Mouse (Mus musculus): ENCODE data around the gene Kcnh1.

Kcnh1 gene

GRCm38 (mm10) chr1:192531490-192532146, 341.0 kb downstream of the Kcnh1 start:
- DNase-seq (ENCODE audit: low spot score), result no peak

GRCm38 (mm10) chr1:192532212-192532611, 341.6 kb downstream of the Kcnh1 start:
- DNase-seq (ENCODE audit: low spot score), result no peak

DNA sequence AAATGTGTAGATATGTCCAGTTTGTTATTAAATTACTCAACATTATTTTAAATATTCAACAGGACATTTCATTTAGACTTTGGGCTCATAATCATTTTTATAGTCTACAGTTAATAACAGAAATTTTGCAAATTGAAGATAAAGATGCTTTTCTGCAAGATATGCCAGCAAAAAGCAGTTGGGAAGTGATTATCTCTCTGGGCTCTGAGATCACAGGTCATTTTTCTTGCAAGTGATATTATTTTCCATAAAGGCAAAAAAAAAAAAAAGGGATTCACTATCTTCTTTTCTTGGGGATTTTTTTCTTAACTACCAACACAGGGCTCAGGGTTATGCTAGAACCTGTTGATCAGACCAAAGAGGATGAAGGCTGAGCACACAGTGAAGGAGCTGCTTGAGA, 342.4 kb downstream of the Kcnh1 start:
- no peak for DNase-seq (ENCODE audit: low spot score)

GRCm38 (mm10) chr1:192536440-192536839, 345.9 kb downstream of the Kcnh1 start:
- no peak for DNase-seq (ENCODE audit: low spot score)

DNA sequence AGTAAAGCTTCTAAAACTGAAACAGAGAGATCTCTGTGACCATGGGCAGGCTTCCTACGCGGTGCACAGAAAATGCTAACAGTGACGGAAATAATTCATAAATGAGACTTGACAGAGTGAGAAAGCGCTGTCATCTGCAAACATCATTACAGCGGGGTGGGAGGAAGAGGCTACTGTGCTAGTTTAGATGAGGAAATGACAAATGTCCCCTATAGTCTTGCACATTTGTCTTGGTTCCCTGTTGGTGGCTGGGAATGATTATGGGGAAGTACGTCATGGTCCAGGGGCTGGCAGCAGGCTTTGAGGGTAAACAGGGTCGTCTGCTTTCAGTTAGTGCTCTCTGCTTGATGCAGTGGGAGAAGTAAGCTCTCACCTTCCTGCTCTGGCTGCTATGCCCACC, 346.6 kb downstream of the Kcnh1 start:
- DNase-seq (ENCODE audit: low spot score), result no peak

DNA sequence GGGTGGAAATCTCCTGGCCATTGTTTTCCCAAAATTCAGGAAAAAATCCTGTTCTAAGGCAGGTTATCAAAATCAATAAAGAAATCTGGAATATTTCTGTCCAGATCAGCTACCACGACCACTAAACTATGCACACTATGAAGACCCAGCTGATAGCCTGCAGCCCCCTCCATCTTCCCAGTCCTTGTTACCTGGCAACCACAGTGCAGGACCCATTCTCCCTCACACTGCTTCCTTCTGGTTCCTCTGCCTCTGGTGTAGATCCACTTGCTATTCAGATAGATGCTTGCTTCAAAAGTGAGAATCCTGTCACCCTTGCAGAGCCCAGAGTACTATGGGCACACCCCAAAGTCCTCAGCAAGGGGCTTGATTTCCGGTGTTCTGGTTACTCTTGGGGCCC, 351.5 kb downstream of the Kcnh1 start:
- no peak for DNase-seq (ENCODE audit: low spot score)

GRCm38 (mm10) chr1:192543686-192544085, 353.1 kb downstream of the Kcnh1 start:
- no peak for DNase-seq (ENCODE audit: low spot score)

- DNase-seq (ENCODE audit: low spot score), result no peak
Measured at GRCm38 (mm10) chr1:192544091-192544490, 353.5 kb downstream of the Kcnh1 start.

DNA sequence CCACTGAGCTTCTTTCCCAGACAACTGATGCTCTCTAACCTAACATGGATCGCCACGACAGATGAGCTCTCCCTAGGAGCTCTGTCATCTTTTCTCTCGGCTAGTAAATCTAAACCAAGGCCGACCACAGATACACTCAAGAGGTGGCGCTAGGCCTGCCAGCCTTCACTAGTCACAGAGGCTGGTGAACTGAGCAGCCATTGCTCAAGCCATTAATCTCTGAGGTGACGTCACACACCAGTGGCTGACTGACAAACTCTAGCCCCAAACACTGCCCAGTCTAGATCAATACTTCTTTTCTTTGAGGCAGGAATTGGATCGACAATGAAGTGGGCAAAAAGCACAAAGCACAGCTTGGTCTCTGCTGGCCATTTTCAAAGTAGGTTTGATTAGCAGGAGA, 354.3 kb downstream of the Kcnh1 start:
- no peak for DNase-seq (ENCODE audit: low spot score)

- no peak for DNase-seq (ENCODE audit: low spot score)
Measured at GRCm38 (mm10) chr1:192546843-192547242, 356.3 kb downstream of the Kcnh1 start.

DNA sequence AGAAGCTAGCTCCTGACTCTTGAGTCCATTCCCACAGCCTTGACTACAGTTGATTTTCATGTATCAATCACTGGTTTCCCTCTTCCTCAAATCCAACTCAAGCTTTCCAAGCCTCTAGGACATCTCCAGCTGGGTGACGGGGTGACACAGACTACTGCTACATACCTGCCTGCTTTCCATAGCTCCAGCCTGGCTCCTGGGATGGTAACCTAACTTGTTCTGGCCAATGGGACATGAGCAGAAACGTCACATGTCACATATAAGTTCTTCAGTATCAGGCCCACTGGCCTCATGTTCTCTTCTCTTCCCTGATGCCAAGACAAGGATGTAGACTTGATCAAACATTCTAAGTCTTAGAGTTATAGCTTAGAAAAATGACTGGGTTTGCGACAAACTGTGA, 360.0 kb downstream of the Kcnh1 start:
- DNase-seq (ENCODE audit: low spot score), result no peak

DNA sequence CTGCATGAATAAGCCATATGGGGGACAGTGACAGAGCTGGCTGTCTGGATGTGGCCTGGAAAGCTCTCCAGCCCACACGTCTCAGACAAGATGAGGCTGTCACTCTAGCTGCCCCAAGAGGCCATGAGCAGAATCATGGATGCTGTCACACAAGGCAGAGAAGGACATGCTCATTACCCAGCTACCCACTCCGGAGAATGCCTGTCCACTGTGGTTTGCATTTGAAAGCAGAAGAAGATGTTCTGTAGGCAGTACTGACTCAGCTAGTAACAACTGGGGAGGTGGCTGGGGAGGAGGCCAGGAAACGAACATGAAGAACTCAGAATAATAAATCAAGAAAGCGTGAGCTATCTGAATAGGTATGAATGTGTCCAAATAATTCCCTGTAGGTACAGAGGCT, 364.9 kb downstream of the Kcnh1 start:
- DNase-seq (ENCODE audit: low spot score), result no peak

- no peak for DNase-seq (ENCODE audit: low spot score)
Measured at GRCm38 (mm10) chr1:192557978-192558594, 367.5 kb downstream of the Kcnh1 start.

GRCm38 (mm10) chr1:192559341-192559740, 368.8 kb downstream of the Kcnh1 start:
- no peak for DNase-seq (ENCODE audit: low spot score)
